Mouse (Mus musculus): Measurements from ENCODE around the gene 9130019O22Rik. TPM values are rescaled to one million over a fixed set of nuclear protein-coding genes. Genes with fewer than 3 reads are reported as not detected.
"Not testable (repeated sequence)": the region's sequence is repeated elsewhere in the genome, so short reads cannot be mapped to it uniquely, and the experiment has no call there.

Gene 9130019O22Rik
- 1 to 10 TPM; 3.3 to 3.9 TPM for total RNA-seq (2021)

DNA sequence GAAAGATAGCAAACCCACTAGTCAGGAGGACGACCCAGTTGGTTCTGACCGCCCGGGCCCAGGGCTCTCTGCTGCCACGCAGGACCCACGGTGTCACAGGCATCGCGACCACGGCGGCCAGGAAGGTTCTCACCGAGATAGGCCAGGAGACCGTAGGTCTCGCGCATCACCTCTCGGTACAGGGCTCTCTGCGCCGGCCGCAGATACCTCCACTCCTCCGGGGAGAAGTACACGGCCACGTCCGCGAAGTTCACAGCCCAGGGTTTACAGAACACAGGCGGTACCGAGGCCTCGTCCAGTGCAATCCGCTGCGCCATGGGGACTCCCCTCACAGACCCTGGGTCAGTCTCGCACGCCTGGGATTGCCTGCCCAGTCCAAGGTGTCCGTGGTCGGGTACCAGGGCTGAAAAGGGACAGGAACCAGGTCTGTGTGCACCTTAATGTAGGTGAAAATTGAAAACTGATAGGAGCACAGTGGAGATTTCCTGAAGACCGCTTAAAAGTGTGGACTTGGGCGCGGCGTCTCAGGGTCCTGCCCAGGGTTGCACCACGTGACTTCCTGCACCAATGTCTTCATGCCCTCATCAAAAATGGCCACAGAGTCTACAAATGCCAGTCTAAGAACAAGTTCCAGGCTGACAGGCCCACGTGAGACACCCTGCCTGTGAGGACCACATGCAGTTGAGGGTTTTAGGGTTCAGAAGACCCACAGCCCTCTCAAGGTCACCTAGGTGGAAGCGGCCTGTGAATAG is at the start of gene 9130019O22Rik:
9130019O22Rik (minus strand) TSS at position 526 of the 752 bp plus-strand sequence.
- peak; percentile 82 to 87 for DNase-seq (ENCODE audit: low spot score in 2 of 2)
- intact Hi-C loops (cut with DNase I), result no loop called here

DNA sequence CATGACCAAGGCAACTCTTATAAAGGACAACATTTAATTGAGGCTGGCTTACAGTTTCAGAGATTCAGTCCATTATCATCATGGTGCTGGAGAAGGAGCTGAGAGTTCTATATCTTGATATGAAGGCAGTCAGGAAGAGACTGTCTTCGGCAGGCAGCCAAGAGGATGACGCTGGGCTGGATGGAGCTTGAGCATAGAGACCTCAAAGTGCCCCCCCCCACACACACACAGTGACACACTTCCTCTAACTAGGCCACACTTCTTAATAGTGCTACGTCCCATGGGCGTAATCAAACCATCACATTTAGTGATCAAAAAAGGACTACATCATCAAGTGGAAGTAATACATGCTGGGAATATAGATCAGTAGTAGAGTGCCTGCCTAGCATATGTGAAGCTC is 48.2 kb upstream of the 9130019O22Rik start:
- no peak for DNase-seq (ENCODE audit: low spot score in 2 of 2)
- intact Hi-C loops (cut with DNase I), result no loop called here

DNA sequence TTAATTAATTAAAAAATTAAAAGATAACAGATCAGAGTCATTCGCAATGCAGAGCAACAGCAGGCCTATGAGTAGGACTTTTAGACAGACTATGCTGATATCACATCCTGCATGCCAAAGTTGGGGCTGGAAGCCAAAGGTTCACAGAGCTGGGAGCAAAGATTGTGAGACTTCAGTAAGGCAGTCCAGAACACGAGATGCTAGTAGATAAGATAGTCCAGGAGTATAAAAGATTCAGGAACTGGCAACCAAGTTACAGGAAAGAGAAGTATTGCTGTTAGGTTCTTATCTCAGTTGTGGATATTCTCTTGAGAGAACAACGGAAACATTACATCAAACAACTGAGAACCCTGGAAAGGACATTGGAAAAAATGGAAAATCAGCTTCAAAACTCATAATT is 39.4 kb upstream of the 9130019O22Rik start:
- intact Hi-C loops (cut with DNase I), result no loop called here
- no peak for DNase-seq (ENCODE audit: low spot score in 2 of 2)

DNA sequence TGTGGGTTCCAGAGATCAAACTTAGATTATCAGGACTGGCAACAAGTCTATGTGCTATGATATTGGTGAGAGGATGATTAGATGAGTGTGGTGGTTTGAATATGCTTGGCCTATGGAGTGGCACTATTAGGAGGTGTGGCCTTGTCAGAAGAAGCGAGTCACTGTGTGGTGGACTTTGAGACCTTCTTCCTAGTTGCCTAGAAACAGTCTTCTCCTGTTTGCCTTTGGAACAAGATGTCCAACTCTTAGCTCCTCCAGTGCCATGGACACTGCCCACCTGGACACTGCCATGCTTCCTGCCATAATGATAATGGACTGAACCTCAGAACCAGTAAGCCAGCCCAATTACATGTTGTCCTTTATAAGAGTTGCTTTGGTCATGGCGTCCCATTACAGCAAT is 38.9 kb upstream of the 9130019O22Rik start:
- DNase-seq (ENCODE audit: low spot score in 2 of 2), result no peak
- intact Hi-C loops (cut with DNase I), result no loop called here

DNA sequence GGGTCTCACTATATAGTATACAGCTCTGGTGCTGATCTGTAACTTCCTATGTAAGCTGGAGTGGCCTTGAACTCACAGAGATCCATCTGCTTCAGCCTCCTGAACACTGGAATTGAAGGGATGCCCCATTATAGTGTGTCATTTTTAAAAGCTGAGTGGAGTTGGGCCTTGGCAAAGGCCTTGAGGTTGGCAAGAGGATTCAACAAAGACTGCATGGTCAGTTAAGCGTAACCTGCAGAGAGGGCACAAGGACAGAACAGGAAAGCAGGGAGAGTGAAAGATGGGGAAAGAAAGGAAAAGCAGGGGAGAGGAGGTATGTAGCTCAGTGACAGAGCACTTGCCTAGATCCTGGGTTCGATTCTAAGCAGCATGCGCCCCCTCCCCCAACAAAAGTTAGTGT is 38.3 kb upstream of the 9130019O22Rik start:
- intact Hi-C loops (cut with DNase I), result no loop called here

DNA sequence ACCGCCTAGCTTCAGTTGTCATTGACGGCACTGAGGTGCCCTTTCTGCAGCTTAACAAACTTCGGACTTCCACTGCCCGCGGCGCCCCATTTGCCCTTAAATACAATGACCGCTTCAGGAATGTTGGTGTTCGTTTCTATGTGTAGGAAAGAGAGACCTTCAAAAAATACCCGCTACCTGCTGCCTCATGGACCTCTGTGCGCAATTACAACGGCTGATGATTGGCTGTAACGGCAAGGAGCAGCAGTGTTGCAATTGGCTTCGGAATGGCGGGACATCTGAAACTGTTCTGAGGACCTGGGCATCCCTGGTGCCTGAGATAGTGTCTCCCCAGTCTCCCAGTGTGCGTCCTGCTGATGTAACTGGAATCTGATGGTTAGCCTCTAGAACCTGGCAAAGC is 35.3 kb upstream of the 9130019O22Rik start:
- DNase-seq (ENCODE audit: low spot score in 2 of 2), result peak; percentile 38 to 48
- intact Hi-C loops (cut with DNase I), result no loop called here

More for the DNA sequence above, 38.3 kb upstream of the 9130019O22Rik start:
- no peak for DNase-seq (ENCODE audit: low spot score in 2 of 2)

DNA sequence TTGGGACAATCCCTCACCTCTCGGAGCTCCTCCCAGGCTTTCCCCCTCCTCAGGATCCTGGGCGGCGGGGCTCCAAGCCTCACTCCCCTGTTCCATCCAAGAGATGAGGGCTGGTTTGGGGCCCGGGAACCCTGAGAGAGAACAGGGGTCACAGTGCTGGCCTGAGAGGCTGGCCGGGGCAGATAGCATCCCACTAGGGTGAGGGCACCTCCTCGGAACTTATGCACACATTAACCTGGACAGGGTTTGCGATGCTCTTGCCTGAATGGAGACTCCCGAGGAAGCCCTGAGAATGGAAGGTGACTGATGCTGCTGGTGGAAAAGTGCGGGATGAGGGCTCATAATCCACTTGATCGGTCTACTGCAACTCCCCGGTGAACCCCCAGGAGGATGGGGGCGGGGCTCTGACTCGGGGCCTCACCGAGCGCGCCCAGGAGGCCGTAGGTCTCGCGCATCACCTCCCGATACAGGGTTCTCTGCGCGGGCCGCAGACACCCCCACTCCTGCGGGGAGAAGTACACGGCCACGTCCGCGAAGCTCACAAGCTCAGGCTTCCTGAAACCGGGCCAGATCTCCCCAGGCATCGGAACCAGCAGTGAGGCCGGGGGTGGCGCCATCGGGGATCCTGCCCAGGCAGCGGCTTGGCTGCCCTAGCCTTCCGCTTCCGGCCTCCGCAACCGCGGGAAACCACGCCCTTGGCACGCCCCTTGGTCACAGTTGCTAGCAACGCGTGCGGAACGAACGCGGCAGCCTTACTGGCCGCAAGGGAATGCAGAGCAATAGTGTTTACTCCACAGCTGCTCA is 34.6 kb upstream of the 9130019O22Rik start, which contains the start of gene Zfp688:
Zfp688 (minus strand) TSS at position 681 of the 804 bp plus-strand sequence.
- intact Hi-C loops (cut with DNase I), result no loop called here
- peak; percentile 92 to 93 for DNase-seq (ENCODE audit: low spot score in 2 of 2)

DNA sequence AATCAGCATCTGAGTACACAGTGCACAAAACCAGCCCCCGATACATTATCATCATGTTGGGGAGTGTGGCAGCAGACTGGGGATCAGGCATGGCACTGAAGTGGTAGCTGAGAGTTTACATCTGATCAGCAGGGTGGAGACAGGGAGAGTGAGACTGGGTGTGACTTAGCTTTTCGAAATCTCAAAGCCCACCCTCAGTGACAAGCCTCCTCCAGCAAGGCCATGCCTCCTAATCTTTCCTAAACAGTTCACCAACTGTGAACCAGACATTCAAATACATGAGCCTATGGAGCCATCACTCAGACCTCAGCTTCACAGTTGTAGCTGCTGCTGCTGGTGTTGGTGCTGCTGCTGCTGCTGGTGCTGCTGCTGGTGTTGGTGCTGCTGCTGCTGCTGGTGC is 24.5 kb upstream of the 9130019O22Rik start:
- intact Hi-C loops (cut with DNase I), result no loop called here
- no peak for DNase-seq (ENCODE audit: low spot score in 2 of 2)

DNA sequence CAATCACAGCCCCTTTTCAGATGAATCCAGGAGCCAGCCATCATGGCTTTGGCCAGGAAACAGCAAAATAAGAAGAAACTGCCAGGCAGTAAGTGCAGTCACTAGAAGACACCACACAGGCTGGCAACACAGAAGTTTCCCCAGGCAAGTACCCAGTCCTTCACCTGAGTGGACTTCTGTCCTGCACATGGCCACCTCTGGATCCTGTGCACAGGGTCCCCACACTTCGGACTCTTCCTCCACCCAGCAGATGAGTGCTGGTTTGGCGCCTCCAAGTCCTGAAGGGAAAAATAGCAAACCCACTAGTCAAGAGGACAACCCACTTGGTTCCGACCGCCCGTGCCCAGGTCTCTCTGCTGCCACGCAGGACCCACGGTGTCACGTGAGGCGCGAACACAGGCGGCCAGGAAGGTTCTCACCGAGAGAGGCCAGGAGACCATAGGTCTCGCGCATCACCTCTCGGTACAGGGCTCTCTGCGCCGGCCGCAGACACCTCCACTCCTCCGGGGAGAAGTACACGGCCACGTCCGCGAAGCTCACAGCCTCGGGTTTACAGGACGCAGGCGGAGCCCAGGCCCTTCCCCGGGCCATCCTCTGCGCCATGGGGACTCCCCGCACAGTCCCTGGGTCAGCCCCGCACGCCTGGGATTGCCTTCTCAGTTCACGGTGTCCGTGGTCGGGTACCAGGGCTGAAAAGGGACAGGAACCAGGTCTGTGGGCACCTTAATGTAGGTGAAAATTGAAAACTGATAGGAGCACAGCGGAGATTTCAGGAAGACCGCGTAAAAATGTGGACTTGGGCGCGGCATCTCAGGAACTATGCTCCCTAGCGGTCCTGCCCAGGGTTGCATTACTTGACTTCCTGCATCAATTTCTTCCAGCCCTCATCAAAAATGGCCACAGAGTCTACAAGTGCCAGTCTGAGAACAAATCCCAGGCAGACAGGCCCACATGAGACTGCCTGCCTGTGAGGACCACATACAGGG is 19.3 kb upstream of the 9130019O22Rik start, which contains the start of gene Zfp764:
Zfp764 (minus strand) TSS at position 821 of the 986 bp plus-strand sequence.
- peak; percentile 76 to 83 for DNase-seq (ENCODE audit: low spot score in 2 of 2)
- intact Hi-C loops (cut with DNase I), result not testable (repeated sequence)

DNA sequence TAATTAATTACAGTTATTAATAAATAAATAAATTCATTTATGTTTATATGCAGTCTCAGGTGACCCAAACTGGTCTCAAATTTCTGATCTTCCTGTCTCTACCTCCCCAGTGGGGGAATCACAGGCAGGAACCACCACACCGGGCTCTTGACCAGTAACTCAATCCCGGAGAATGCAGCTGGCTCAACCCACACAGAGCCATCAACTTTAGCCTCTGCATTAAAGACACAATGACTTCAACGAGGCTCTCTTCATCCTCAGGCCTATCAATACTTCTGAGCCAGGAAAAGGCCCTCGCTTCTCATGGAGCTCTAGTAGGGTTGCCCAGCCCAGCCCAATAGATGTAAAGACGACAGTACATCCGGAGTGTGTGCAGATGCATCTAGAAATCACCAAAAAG is 17.1 kb upstream of the 9130019O22Rik start:
- DNase-seq (ENCODE audit: low spot score in 2 of 2); intact Hi-C loops (cut with DNase I): not testable (repeated sequence)

DNA sequence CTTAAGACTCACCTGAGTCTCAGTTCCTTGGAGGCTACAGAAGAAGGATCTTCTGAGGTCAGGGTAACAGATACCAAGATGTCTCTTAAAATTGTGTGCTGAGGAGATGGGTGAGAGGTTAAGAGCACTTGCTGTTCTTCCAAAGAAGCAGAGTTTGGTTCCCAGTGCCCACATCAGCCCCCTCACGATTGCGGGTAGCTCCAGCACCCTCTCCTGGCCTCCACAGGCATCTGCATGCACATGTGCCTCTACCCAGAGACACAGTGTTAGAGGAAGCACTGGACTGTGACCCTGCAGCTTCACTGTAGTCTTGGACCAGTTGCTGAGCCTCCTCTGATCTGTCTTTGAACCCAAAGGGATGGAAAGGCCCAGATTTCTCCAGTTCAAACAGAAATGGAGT is 16.0 kb upstream of the 9130019O22Rik start:
- DNase-seq (ENCODE audit: low spot score in 2 of 2), result no peak
- intact Hi-C loops (cut with DNase I), result no loop called here

DNA sequence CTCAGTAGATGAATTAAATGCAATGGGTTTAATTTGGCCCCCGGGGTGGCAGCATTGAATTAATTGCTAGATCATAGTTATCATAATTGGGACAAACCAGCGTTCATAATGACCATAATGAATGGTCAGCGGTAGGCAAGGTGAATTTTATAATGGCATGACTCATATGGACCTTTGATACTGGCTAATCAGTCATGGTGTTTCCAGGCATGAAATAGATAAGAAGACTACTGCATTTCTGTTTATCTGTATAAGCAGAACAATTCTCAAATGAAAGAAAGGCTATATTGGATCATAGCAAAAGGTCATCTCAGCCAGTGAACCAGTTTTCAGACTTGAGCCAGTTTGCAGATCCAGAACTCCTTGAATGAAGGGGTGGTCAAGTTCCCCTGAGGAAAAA is 13.4 kb upstream of the 9130019O22Rik start:
- intact Hi-C loops (cut with DNase I), result no loop called here
- no peak for DNase-seq (ENCODE audit: low spot score in 2 of 2)

DNA sequence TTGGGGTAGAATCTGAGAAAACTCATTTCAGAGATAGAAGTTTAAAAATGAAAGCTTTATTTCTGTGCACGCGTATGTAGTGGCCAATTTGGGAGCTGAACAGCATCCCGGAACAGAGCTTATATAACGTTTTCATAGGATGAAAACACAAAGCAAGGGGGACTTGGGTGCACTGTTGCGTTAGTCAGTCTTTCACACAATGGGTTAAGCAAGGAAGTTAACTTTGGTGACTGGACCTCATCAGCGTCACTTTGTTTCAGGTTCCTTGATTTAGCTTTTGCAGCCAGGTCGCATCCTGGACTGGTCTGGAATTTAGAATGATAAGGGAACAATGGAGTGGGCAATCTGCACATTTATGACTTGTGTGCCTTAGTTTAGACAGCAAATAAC is 7.0 kb upstream of the 9130019O22Rik start:
- intact Hi-C loops (cut with DNase I), result no loop called here
- no peak for DNase-seq (ENCODE audit: low spot score in 2 of 2)

DNA sequence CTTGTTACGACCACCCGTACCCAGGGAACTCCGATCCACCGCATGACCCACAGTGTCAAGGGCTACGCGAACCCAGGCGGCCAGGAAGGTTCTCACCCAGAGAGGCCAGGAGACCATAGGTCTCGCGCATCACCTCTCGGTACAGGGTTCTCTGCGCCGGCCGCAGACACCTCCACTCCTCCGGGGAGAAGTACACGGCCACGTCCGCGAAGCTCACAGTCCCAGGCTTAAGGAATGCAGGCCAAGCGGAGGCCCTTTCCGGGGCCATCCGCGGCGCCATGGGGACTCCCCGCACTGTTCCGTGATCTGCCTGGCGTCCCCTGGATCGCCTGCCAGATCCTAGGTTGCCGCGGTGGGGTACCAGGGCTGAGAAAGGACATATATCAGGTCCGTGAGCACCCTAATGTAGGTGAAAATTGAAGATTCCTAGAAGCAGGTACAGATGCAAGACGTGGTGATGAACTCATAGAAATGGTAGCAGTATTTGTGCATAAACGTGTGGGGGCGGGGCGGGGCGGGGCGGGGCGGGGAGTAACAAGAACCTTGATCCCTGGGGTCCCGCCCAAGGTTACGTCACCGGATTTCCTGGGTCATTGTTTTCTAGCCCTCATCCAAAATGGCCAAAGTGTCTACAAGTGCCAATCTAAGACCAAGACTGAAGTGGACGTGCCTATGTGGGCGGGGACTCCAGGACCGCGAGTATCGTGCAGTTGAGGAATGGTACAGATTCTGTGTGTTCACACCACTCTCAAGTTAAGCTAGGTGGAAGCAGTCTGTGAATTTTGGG is 6.4 kb upstream of the 9130019O22Rik start, which contains the start of gene E430018J23Rik:
E430018J23Rik (minus strand) TSS at position 473 of the 787 bp plus-strand sequence.
- peak; percentile 88 to 95 for DNase-seq (ENCODE audit: low spot score in 2 of 2)
- intact Hi-C loops (cut with DNase I), result no loop called here

DNA sequence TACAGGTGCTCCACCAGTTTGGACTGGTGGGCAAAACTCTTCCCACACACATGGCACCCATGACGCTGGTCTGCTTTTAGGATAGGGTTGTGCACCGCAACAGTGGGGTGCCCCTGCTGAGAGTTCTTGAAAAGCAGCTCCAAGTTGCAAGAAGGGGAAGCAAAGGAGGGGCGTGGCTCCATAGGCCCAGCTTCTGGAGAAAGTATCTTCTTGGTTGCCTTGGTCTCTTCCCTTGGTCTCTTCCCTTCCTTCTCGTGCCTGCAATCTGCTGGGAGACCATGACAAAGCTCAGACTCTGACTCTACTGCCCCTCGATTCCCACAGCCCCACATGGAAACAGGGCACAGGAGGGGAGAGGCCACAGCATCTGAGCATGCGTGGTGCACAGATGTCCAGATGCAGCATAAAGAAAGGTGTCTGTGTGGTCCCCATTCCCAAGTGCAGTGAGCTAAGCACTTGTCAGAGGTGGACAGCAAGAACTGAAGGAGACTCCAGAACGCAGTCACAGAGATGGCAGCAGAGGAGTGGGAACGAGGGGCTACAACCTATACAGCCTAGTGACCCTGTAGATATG is 5.4 kb upstream of the 9130019O22Rik start:
- intact Hi-C loops (cut with DNase I), result no loop called here
- no peak for DNase-seq (ENCODE audit: low spot score in 2 of 2)

DNA sequence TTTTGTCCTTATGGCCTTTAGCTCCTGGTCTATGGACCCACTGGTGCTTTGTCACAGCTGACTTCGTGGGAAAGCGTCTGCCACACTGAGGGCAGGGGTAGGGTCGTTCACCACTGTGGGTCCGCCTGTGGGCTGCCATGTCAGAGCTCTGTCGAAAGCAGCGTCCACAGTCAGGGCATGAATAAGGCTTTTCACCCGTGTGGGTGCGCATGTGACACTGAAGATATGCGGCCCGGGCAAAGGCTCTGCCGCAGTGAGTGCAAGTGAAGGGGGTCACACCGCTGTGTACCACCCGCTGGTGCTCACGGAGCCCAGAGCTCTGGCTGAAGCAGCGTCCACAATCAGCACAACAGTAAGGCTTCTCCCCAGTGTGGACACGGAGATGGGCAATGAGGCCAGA is 4.6 kb upstream of the 9130019O22Rik start:
- no peak for DNase-seq (ENCODE audit: low spot score in 2 of 2)
- intact Hi-C loops (cut with DNase I), result no loop called here

DNA sequence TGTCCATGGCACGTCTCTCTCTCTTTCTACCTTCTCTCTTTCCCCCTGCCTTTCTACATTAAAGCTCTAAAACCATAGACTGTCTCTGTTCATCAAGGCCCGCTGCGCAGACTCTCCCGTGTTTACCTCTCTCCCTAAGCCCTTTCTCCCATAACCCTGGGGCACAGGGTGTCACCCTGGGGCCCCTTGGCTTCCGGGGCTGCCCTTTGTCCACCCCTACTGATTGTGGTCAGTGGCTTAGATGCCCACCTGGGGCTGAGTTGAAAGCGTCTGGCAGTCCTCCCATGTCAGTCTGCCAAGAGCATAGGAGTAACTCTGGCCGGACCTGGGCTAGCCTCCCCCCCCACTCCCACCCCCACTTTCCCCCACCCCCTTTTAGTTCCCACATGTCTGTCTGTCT is 3.3 kb upstream of the 9130019O22Rik start:
- intact Hi-C loops (cut with DNase I), result no loop called here
- DNase-seq (ENCODE audit: low spot score in 2 of 2), result no peak

DNA sequence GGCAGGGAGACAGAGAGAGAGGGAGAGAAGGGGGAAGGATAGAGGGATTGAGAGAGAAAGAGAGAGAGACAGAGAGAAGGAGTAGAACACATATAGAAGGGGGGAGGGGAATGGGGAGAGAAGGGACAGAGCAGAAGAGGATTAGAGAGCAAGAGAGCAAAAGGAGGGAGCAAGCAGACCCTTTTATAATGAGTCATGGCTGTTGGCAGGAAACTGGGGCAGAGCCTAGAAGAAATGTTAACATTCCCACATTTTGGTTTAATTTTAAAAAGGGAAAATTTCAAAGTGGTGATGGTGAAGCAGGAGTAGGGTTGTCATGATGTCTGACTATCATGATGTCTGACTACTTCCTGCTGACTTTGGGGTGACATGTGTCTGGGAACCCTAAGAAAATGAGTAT is 1.2 kb upstream of the 9130019O22Rik start:
- not testable (repeated sequence) for DNase-seq (ENCODE audit: low spot score in 2 of 2)
- intact Hi-C loops (cut with DNase I), result loop anchor here (1.0 kb wide), 1 partner anchor 10 kb away; no protein-coding TSS in a partner anchor
